Mouse (Mus musculus): ENCODE results near the gene Acot13.
"Not testable (repeated sequence)": the region's sequence is repeated elsewhere in the genome, so short reads cannot be mapped to it uniquely, and the experiment has no call there.

Acot13 gene

DNA sequence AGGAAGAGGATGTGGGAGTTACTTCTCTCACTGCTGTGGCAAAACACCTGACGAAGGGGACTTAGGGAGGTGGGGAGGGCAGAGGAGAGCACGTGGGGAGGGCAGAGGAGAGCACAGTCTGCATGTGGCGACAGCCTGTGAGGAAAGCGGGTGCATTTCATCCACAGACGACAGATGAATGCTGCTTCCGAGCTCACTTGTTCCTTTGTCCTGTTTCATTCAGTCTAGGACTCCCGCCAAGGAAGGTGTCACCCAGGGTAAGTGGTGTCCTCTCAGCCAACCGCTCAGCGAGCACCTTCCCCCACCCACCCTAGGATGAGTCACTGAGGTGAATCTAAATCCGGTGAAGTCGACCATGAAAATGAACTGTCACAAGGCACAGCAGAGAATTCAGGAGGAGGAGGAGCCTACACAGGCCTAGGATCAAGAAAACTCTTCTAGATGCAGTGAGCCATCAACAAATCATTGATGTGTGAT lies 45.3 kb downstream of the Acot13 start:
- DNase-seq (ENCODE audit: low read depth), result no peak

DNA sequence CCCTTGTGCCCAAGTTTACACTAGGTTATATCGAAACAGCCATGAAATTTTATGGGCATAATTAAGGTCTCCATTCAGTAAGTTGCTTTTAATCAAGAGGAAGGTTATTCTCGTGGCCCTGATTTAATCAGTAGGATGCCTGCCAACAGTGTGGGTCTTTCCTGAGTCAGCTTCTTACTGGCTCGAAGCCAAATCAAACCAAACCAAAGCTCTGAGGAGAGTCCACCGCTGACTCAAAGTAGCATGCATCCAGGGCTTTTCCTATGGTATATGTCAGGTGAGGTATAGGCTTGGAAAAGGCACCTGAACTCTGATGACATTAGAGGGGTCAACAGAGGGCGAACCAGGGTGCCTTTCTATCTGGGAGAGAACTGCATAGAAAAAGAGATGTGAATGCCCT lies 49.4 kb downstream of the Acot13 start:
- no peak for DNase-seq (ENCODE audit: low read depth)

DNA sequence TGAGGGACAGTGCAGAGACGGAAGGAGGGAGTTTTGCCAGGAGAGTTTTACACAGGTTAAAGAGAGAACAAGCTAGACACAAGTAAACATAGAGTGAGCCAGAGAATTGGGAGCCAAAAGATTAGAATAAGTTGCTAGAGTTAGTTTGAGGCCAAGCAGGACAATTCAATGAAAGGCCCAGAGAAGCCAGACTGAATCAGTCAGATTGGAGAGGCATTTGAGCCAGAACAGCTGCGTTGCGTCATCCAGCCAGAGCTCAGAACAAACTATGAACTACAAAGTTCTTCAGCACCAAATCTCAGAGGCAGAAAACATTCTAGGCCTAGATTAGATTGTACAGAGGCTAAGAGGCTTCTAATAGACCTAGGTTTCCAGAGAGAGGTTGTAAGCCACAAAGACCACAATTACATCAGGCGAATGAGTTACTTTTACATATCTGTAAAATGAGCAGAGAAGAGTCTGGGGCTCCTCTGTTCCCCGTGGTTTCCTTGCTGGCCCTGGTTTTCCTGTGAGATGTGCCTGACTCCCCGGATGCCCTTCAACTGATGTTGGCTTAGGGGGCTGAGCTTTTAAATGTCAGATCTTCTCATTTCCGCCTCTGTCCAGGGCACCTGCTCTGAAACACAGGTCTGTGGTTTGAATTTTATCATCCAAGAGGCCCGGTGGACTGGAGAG lies 52.5 kb downstream of the Acot13 start:
- no peak for DNase-seq (ENCODE audit: low read depth)

DNA sequence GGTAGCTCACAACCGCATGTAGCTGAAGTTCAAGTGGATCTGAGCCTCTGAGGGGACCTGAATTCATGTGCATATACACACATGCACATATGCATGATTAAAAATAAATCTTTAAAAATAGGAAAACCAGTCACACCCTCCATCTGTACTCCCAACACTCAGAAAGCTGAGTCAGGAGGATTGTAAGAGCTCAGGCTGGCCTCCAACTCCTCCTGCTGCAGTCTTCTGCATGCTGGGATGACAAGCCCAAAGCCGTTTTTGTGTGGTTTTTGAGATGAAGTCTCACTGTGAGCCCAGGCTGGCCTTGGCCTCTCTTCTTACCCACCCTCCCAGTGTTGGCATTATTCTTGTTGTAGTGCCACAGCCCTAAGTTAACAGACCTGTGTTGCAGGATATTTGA lies 53.3 kb downstream of the Acot13 start:
- no peak for DNase-seq (ENCODE audit: low read depth)

DNA sequence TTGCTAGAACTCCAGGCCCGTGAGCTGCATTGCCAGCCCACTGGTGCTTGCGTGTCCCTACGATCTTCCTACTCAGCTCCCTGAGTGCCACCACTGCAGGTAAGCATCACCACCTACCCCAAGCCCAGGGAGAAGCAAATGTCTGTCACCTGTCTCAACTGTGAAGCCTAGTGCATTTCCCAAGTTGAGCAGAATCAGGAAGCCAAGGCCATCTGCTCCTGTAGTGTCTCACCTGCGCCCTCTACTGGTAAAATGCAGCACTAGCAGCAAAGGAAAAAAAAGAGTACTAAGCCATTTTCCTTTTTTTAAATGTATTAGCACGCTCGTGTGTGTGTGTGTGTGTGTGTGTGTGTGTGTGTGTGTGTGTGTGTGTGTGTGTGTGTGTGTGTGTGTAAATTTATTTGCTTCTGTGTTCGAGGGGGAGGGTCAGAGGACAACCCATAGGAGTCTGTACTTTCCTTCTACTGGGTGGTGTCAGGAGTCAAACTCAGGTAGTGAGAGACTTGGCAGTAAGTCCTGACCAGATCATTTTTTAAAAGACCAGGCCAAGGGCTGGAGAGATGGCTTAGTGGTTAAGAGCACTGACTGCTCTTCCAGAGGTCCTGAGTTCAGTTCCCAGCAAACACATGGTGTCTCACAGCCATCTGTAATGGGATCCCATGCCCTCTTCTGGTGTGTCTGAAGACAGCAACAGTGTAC lies 55.0 kb downstream of the Acot13 start:
- DNase-seq (ENCODE audit: low read depth), result peak; percentile 65

DNA sequence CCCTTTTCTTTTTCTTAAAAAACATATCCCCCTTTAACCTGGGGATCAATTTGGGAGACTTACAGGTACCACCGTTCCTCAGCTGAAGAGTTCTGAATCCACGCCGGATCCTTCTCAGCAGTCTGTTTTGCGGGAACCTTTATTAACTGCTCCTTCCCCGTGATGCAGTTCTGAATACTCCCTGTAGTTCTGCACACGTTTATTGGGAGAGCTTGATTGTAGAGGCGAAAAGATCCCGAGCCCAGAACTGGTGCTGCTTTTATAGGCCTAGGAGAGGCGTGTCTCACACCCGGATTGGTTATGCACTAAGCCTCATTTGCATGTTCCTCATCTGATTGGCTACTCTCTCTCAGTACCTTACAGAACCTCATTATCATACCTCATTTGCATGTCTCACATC lies 59.9 kb downstream of the Acot13 start:
- DNase-seq (ENCODE audit: low read depth), result not testable (repeated sequence)
